Mouse (Mus musculus) embryonic facial prominence, embryonic 11.5 days (tissue): ENCODE measurements at regions not wholly inside any gene's neighbourhood (a gene's known extent, or its start where the extent isn't known, plus 50 kb on each side); places are given as distances from the start of the nearest gene placed in this dataset.

ENCODE experiments used
- ATAC-seq: fragments of 200-750 bp; cut with Nextera tagmentation; replicated peaks from 2 replicates; pipeline ENCODE4 v1.8.0; 2017; ENCODE audit warnings: low read depth; ENCODE audit not compliant: insufficient number of reproducible peaks, low FRiP score, low TSS enrichment
- DNase-seq: peaks from one replicate; pipeline ENCODE4 v3.0.0-alpha.2; 2015; ENCODE audit warnings: low spot score
- H3K27ac ChIP-seq: fragments of 300-500 bp; sonication (generic); replicated peaks from 2 replicates; pipeline ENCODE4 v1.5.1; 2014; ENCODE audit warnings: mild to moderate bottlenecking, low read depth, low read length, control low read depth
- H3K27me3 ChIP-seq: fragments of 300-500 bp; sonication (generic); 2 replicates; pipeline ENCODE4 v1.6.1; 2014; ENCODE audit warnings: mild to moderate bottlenecking, low read length, moderate library complexity, mixed read lengths; ENCODE audit not compliant: control insufficient read depth, insufficient read depth
- H3K36me3 ChIP-seq: fragments of 300-500 bp; sonication (generic); replicated peaks from 2 replicates; pipeline ENCODE4 v1.6.1; 2014; ENCODE audit warnings: low read depth, mild to moderate bottlenecking, low read length, moderate library complexity, mixed read lengths; ENCODE audit not compliant: control insufficient read depth, insufficient read depth
- H3K4me1 ChIP-seq: fragments of 300-500 bp; sonication (generic); 2 replicates; pipeline ENCODE4 v1.6.1; 2014; ENCODE audit warnings: low read length, mixed read lengths; ENCODE audit not compliant: control insufficient read depth, insufficient read depth
- H3K4me2 ChIP-seq: fragments of 300-500 bp; sonication (generic); 2 replicates; pipeline ENCODE4 v1.6.1; 2014; ENCODE audit warnings: low read depth, mild to moderate bottlenecking, control low read depth, low read length, moderate library complexity
- H3K4me3 ChIP-seq: fragments of 300-500 bp; sonication (generic); 2 replicates; pipeline ENCODE4 v1.5.1; 2014; ENCODE audit warnings: low read depth, low read length, control low read depth
- H3K9ac ChIP-seq: fragments of 300-500 bp; sonication (generic); replicated peaks from 2 replicates; pipeline ENCODE4 v1.6.1; 2014; ENCODE audit warnings: mild to moderate bottlenecking, control low read depth, low read length
- H3K9me3 ChIP-seq: fragments of 300-500 bp; sonication (generic); replicated peaks from 2 replicates; pipeline ENCODE4 v1.6.1; 2016; ENCODE audit warnings: mild to moderate bottlenecking, low read length, inconsistent platforms, mixed read lengths; ENCODE audit not compliant: control insufficient read depth
- WGBS: fragments of 180-500 bp; shearing (Covaris S2); extraction: QIAGEN DNeasy Blood & Tissue Kit; methylation state at CpG from one replicate; pipeline ENCODE4 v1.1.7; 2014; 5-methylcytosine and 5-hydroxymethylcytosine counted together

- Histone ChIP-seq H3K27me3 (no peaks in the 10 kb centered on the region), H3K4me1 (no peaks in the 10 kb centered on the region), H3K27ac (no peak overlapping the region), H3K4me3 (no peak overlapping the region), H3K9ac (no peak overlapping the region), H3K36me3 (no peaks in the 10 kb centered on the region), H3K4me2 (no peak overlapping the region), H3K9me3 (no peaks in the 10 kb centered on the region)
- ATAC-seq (no peak), DNase-seq (no peak)
- WGBS: 92% methylated on average over 3 of the region's 3 CpGs
These were observed 174.5 kb upstream of the Tut7 start for GRCm38 (mm10) chr13:59997431-59997830.

- H3K27ac ChIP-seq: no peak overlapping the region
These were observed 173.3 kb upstream of the Tut7 start for GRCm38 (mm10) chr13:59996146-59996814.

GRCm38 (mm10) chr13:59992780-59993501 is 170.0 kb upstream of the Tut7 start:
- H3K27ac ChIP-seq: no peak overlapping the region
- 13% methylated on average over 11 of the region's 11 CpGs for WGBS
- no peaks in the 10 kb centered on the region; the same call in 1 of the 2 replicates for H3K4me1 ChIP-seq
- no peaks in the 10 kb centered on the region for H3K36me3 ChIP-seq
- ATAC-seq: peak; percentile 49
- no peak overlapping the region for H3K4me3 ChIP-seq
- DNase-seq: peak; percentile 61
- H3K27me3 ChIP-seq: no peaks in the 10 kb centered on the region
- H3K9ac ChIP-seq: no peak overlapping the region
- no peaks in the 10 kb centered on the region for H3K9me3 ChIP-seq
- no peak overlapping the region for H3K4me2 ChIP-seq

More at GRCm38 (mm10) chr13:59996146-59996814, 173.3 kb upstream of the Tut7 start:
- H3K4me3 ChIP-seq: no peak overlapping the region
- no peak overlapping the region for H3K4me2 ChIP-seq
- WGBS: 76% methylated on average over 13 of the region's 13 CpGs
- H3K9ac ChIP-seq: no peak overlapping the region
- DNase-seq: no peak
- no peaks in the 10 kb centered on the region for H3K9me3 ChIP-seq
- no peak for ATAC-seq
- H3K4me1 ChIP-seq: no peaks in the 10 kb centered on the region
- H3K27me3 ChIP-seq: no peaks in the 10 kb centered on the region
- H3K36me3 ChIP-seq: no peaks in the 10 kb centered on the region

- Histone ChIP-seq H3K9ac (no peak overlapping the region), H3K27ac (no peak overlapping the region), H3K4me1 (no peaks in the 10 kb centered on the region; the same call in 1 of the 2 replicates), H3K4me3 (no peak overlapping the region), H3K9me3 (no peaks in the 10 kb centered on the region), H3K4me2 (no peak overlapping the region), H3K36me3 (no peaks in the 10 kb centered on the region), H3K27me3 (no peaks in the 10 kb centered on the region)
- no peak for DNase-seq
- ATAC-seq: no peak
These were observed 169.4 kb upstream of the Tut7 start for GRCm38 (mm10) chr13:59992346-59992745.

DNA sequence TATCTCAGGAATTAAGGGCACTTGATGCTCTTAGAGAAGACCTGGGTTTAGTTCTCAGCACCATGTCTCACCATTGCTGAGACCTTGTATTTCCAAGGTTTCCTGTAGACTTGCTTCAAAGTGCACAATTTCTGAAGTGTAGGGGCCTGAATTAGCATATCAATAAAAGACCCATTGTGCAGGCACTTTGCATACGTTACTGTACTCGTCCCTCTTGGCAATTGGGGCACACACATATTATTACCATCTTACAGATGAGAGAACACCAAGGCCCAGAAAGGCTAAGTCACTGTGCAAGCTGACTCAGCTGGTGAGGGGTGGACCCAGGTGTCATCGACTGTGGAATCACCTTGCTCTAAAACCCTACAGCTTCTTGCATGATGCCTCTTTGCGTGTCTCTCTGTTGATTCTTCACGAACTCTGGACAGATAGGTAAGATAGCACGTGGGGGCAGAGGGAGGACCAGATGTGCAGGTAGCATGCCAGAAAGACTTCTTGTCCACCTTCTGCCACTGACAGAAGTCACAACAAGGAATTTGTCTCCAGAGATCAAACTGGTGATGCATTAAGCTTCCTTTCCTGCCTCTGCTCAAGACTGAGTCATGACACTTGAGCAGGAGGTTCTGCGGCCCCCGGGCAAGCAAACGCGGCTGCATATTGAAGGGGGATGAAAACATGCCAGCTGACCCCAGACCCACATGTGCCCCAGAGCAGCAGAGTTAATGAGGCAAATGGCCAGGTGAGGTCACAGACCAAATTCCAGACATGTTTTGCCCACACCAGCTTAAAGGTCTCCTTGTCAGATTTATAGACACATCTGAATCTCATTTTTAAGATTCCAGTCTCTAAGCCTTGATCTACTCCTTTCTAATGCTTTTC is 167.7 kb upstream of the Tut7 start:
- ATAC-seq (no peak), DNase-seq (peak; percentile 60)
- Histone ChIP-seq H3K27me3 (no peaks in the 10 kb centered on the region), H3K36me3 (no peaks in the 10 kb centered on the region), H3K9ac (no peak overlapping the region), H3K4me3 (no peak overlapping the region), H3K27ac (0 out of 2 replicates have a peak overlapping the region, but pooled peaks have one; percentile 32), H3K9me3 (no peaks in the 10 kb centered on the region), H3K4me1 (no peaks in the 10 kb centered on the region; the same call in 1 of the 2 replicates), H3K4me2 (no peak overlapping the region)
- 31% methylated on average over 10 of the region's 10 CpGs for WGBS

GRCm38 (mm10) chr13:59988393-59988965 is 165.5 kb upstream of the Tut7 start:
- ATAC-seq (no peak), DNase-seq (no peak)
- Histone ChIP-seq H3K27ac (no peak overlapping the region), H3K9ac (no peak overlapping the region), H3K36me3 (no peaks in the 10 kb centered on the region), H3K4me2 (no peak overlapping the region), H3K27me3 (no peaks in the 10 kb centered on the region), H3K9me3 (no peaks in the 10 kb centered on the region), H3K4me1 (no peaks in the 10 kb centered on the region; the same call in 1 of the 2 replicates), H3K4me3 (no peak overlapping the region)
- 80% methylated on average over 7 of the region's 7 CpGs for WGBS

GRCm38 (mm10) chr13:59976425-59976824 is 153.5 kb upstream of the Tut7 start:
- H3K4me1 ChIP-seq: no peaks in the 10 kb centered on the region
- H3K27ac ChIP-seq: peak overlapping the region; percentile 43; the same call in 1 of the 2 replicates
- H3K4me3 ChIP-seq: no peak overlapping the region
- H3K9me3 ChIP-seq: no peaks in the 10 kb centered on the region
- no peaks in the 10 kb centered on the region for H3K36me3 ChIP-seq
- ATAC-seq: no peak
- no peak overlapping the region for H3K4me2 ChIP-seq
- peak; percentile 33 for DNase-seq
- H3K27me3 ChIP-seq: no peaks in the 10 kb centered on the region
- WGBS: 55% methylated on average over 5 of the region's 5 CpGs
- H3K9ac ChIP-seq: no peak overlapping the region
